Mouse (Mus musculus): ENCODE data around the gene Smtnl2.

DNA sequence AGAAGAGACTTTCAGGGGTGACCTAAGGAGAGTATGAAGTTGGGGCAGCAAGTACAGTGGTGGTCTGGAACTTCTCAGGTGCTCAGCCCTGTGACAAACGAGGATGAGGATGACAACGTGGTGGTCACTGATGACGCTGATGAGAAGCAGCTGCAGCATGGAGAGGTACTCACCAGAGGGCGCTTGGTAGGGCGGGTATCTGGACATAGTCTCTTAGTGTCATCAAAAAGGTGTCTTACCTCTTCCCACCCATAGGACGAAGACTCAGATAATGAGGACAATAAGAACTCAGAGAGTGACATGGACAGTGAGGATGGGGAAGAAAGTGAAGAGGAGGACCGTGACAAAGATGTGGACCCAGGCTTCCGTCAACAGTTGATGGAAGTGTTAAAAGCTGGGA lies 36.0 kb upstream of the Smtnl2 start:
- TF ChIP-seq GATA1 (IDR thresholded peaks at IDR 0.05; ENCODE audit: low read length) (no peak), TAL1 (IDR thresholded peaks at IDR 0.05; ENCODE audit: low read length) (no peak)

Measured in erythroblast, embryonic 14.5 days (primary cell).